ENCODE assay signal across 11 mouse cellular contexts in the genomic region with DNA sequence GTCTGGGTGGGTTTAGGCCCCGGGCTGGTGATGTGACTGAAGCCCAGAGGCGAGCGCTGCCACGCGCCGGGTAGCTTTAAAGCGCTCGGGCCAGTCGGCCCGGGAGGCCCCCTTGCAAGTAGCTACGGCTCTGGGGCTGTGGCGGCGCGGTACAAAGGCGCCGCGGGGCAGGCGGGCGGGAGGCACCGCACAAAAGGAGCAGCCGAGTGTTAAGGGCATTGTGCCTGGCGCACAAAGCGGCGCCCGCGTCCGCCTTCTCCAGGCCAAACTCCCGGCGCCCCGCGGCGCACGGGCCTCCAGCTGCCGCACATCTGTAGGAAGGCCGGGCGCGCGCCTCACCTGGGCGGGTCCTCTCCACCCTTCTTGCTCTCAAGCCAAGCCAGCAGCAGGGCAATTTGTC. TPM values are rescaled to one million over a fixed set of nuclear protein-coding genes. Genes with fewer than 3 reads are reported as not detected.
DNase-seq lines count a peak whose midpoint lies in the region; ATAC-seq and TF ChIP-seq lines count a peak whose summit lies in the region.
"Had no signal": no experiment of that assay in that cellular context is flagged by ENCODE, and none has a peak within 500 bp of the region (broad histone marks: within the 10 kb centered on the region; RNA-seq: fewer than 3 reads in every experiment).

No protein-coding gene starts in this region.

- H3K27me3 ChIP-seq in lung, embryonic 14.5 days (ENCODE audit: insufficient read depth, low read length): peaks cover 69% of the 10 kb centered on the region
- H3K27me3 ChIP-seq in forebrain, embryonic 12.5 days: peaks cover 98% of the 10 kb centered on the region
- H3K27me3 ChIP-seq in limb, embryonic 14.5 days (ENCODE audit: control insufficient read depth, insufficient read depth, low read length): peaks cover 76% of the 10 kb centered on the region
- H3K27me3 ChIP-seq in stomach, embryonic 15.5 days (replicated peaks): peaks cover 79% of the 10 kb centered on the region

- no peaks in the 10 kb centered on the region for H3K36me3 ChIP-seq in lung, embryonic 14.5 days (ENCODE audit: insufficient read depth)
- H3K36me3 ChIP-seq in forebrain, embryonic 12.5 days (replicated peaks): no peaks in the 10 kb centered on the region
- no peaks in the 10 kb centered on the region for H3K36me3 ChIP-seq in limb, embryonic 14.5 days (ENCODE audit: control insufficient read depth, insufficient read depth, low read length)
- H3K36me3 ChIP-seq in stomach, embryonic 15.5 days: no peaks in the 10 kb centered on the region

- under 1% methylated on average over 38 of the region's 39 CpGs for WGBS in lung, embryonic 14.5 days
- under 1% methylated on average over 39 of the region's 39 CpGs for whole genome bisulfite sequencing in forebrain, embryonic 12.5 days
- under 1% methylated on average over 25 of the region's 39 CpGs for WGBS in limb, embryonic 14.5 days
- under 1% methylated on average over 34 of the region's 39 CpGs for WGBS in stomach, embryonic 15.5 days

- H3K4me2 ChIP-seq in lung, embryonic 14.5 days: peak overlapping the region; percentile 35; the same call in 1 of the 2 replicates
- H3K4me2 ChIP-seq in forebrain, embryonic 12.5 days: peak overlapping the region; percentile 61
- peak overlapping the region; percentile 50 for H3K4me2 ChIP-seq in limb, embryonic 14.5 days (replicated peaks; ENCODE audit: low read depth, low read length, severe bottlenecking)
- peak overlapping the region; percentile 50 for H3K4me2 ChIP-seq in stomach, embryonic 15.5 days

- H3K9ac ChIP-seq in lung, embryonic 14.5 days: no peak overlapping the region
- H3K9ac ChIP-seq in forebrain, embryonic 12.5 days: peak overlapping the region; percentile 48
- H3K9ac ChIP-seq in limb, embryonic 14.5 days (ENCODE audit: low read depth, low read length, severe bottlenecking): no peak overlapping the region
- H3K9ac ChIP-seq in stomach, embryonic 15.5 days: no peak overlapping the region

- H3K4me1 ChIP-seq in lung, embryonic 14.5 days (ENCODE audit: insufficient read depth): no peaks in the 10 kb centered on the region
- peaks cover 77% of the 10 kb centered on the region for H3K4me1 ChIP-seq in forebrain, embryonic 12.5 days
- peaks cover 2% of the 10 kb centered on the region for H3K4me1 ChIP-seq in limb, embryonic 14.5 days (ENCODE audit: control insufficient read depth, insufficient read depth, low read length)
- H3K4me1 ChIP-seq in stomach, embryonic 15.5 days: peaks cover 20% of the 10 kb centered on the region

- TF ChIP-seq CTCF in lung, embryonic 14.5 days (IDR thresholded peaks at IDR 0.05; ENCODE audit: low read depth): no peak

- peak overlapping the region; percentile 19 for H3K4me3 ChIP-seq in lung, embryonic 14.5 days (ENCODE audit: low read depth, low read length)
- H3K4me3 ChIP-seq in forebrain, embryonic 12.5 days (replicated peaks): peak overlapping the region; percentile 35
- H3K4me3 ChIP-seq in limb, embryonic 14.5 days (replicated peaks; ENCODE audit: low read length): peak overlapping the region; percentile 24
- H3K4me3 ChIP-seq in stomach, embryonic 15.5 days (replicated peaks): peak overlapping the region; percentile 22

- no peak for TF ChIP-seq POLR2A in limb, embryonic 14.5 days (IDR thresholded peaks at IDR 0.05; ENCODE audit: borderline replicate concordance, extremely low read depth, insufficient read depth, insufficient read length)

- no peak overlapping the region for H3K27ac ChIP-seq in lung, embryonic 14.5 days (ENCODE audit: low read depth)
- no peak overlapping the region for H3K27ac ChIP-seq in forebrain, embryonic 12.5 days
- no peak overlapping the region for H3K27ac ChIP-seq in limb, embryonic 14.5 days (replicated peaks; ENCODE audit: low read depth, low read length)
- no peak overlapping the region for H3K27ac ChIP-seq in stomach, embryonic 15.5 days
- H3K27ac ChIP-seq: kidney, postnatal 0 days had no signal

- intact Hi-C loops in left cerebral cortex, postnatal 10 days (cut with DNase I): no loop called here

- no peaks in the 10 kb centered on the region for H3K9me3 ChIP-seq in lung, embryonic 14.5 days (ENCODE audit: low read depth, low read length)
- no peaks in the 10 kb centered on the region for H3K9me3 ChIP-seq in forebrain, embryonic 12.5 days
- H3K9me3 ChIP-seq in limb, embryonic 14.5 days (ENCODE audit: control insufficient read depth, low read length): no peaks in the 10 kb centered on the region
- no peaks in the 10 kb centered on the region for H3K9me3 ChIP-seq in stomach, embryonic 15.5 days

- ATAC-seq in lung, embryonic 14.5 days (ENCODE audit: insufficient read depth): no peak
- peak; percentile 61 for ATAC-seq in forebrain, embryonic 12.5 days (ENCODE audit: low FRiP score)
- no peak for ATAC-seq in limb, embryonic 14.5 days (ENCODE audit: low FRiP score, low read depth)
- ATAC-seq in stomach, embryonic 15.5 days (ENCODE audit: insufficient read depth, low FRiP score, low read depth): no peak
- no peak for ATAC-seq in inflammation-experienced regulatory T-cells, adult 6 months

- no peak for DNase-seq in lung, embryonic 14.5 days
- DNase-seq in lung, postnatal 14 days: no peak
- no peak for DNase-seq in limb, embryonic 14.5 days (ENCODE audit: low spot score)
- DNase-seq in left cerebral cortex, postnatal 10 days (ENCODE audit: extremely low spot score in 1 of 2, low spot score in 2 of 2): no peak
- no peak for DNase-seq in spleen, adult 18-20 months
- DNase-seq: thymus, postnatal 14 days had no signal

RNA-seq across cellular contexts. Expression of a gene that starts 1.1 kb away (rescaled TPM):
- polyA plus RNA-seq in lung, embryonic 14.5 days (2014; fragmentation: Nextera tagmentation; extraction: Ambion mirVana): not detected in 2 replicates
- polyA plus RNA-seq in forebrain, embryonic 12.5 days (2016; fragmentation: Nextera tagmentation; extraction: Ambion mirVana): 0.43 and 0.46 TPM in 2 replicates
- polyA plus RNA-seq in limb, embryonic 14.5 days (2012; rRNA removed): 0.03 and 0.13 TPM in 2 replicates
- not detected in 2 replicates for polyA plus RNA-seq in limb, embryonic 14.5 days (2014; fragmentation: Nextera tagmentation; extraction: Ambion mirVana)
- polyA plus RNA-seq in stomach, embryonic 15.5 days (2015; fragmentation: Nextera tagmentation; extraction: Ambion mirVana): 0.09 TPM in 1 of 2 replicates, not detected in the other
- not detected for polyA plus RNA-seq in inflammation-experienced regulatory T-cells, adult 6 months (2017; shearing (Covaris generic))
- not detected for total RNA-seq in left cerebral cortex, postnatal 10 days (2021)
- total RNA-seq: megakaryocyte, adult 5-6 weeks had no signal
- polyA plus RNA-seq: kidney, postnatal 0 days had no signal

RNA-seq across cellular contexts. Expression of a gene that starts 6.6 kb away (rescaled TPM):
- polyA plus RNA-seq in lung, embryonic 14.5 days (2014; fragmentation: Nextera tagmentation; extraction: Ambion mirVana): 31.2 and 31.8 TPM in 2 replicates
- polyA plus RNA-seq in forebrain, embryonic 12.5 days (2016; fragmentation: Nextera tagmentation; extraction: Ambion mirVana): 20.3 and 21.3 TPM in 2 replicates
- polyA plus RNA-seq in limb, embryonic 14.5 days (2012; rRNA removed): 26.6 and 30.7 TPM in 2 replicates
- polyA plus RNA-seq in limb, embryonic 14.5 days (2014; fragmentation: Nextera tagmentation; extraction: Ambion mirVana): 27.6 and 32.7 TPM in 2 replicates
- 19.1 and 21.4 TPM in 2 replicates for polyA plus RNA-seq in stomach, embryonic 15.5 days (2015; fragmentation: Nextera tagmentation; extraction: Ambion mirVana)
- 1 to 10 TPM; 5.1 to 8.8 (median 7.1) TPM for polyA plus RNA-seq in inflammation-experienced regulatory T-cells, adult 6 months (2017; shearing (Covaris generic))
- total RNA-seq in left cerebral cortex, postnatal 10 days (2021): 10 to 100 TPM; 31.7 to 32.3 TPM

RNA-seq across cellular contexts. Expression of a gene that starts 16.4 kb away (rescaled TPM):
- polyA plus RNA-seq in lung, embryonic 14.5 days (2014; fragmentation: Nextera tagmentation; extraction: Ambion mirVana): 19.5 and 20.0 TPM in 2 replicates
- polyA plus RNA-seq in forebrain, embryonic 12.5 days (2016; fragmentation: Nextera tagmentation; extraction: Ambion mirVana): 5.8 and 6.9 TPM in 2 replicates
- polyA plus RNA-seq in limb, embryonic 14.5 days (2012; rRNA removed): 56.5 and 79.5 TPM in 2 replicates
- 28.6 and 33.0 TPM in 2 replicates for polyA plus RNA-seq in limb, embryonic 14.5 days (2014; fragmentation: Nextera tagmentation; extraction: Ambion mirVana)
- 12.9 and 13.5 TPM in 2 replicates for polyA plus RNA-seq in stomach, embryonic 15.5 days (2015; fragmentation: Nextera tagmentation; extraction: Ambion mirVana)
- polyA plus RNA-seq in inflammation-experienced regulatory T-cells, adult 6 months (2017; shearing (Covaris generic)): under 1 TPM in 1 of 3 experiments, not detected in 2; 0.15 TPM
- total RNA-seq in left cerebral cortex, postnatal 10 days (2021): 10 to 100 TPM; 32.9 to 35.7 TPM

RNA-seq across cellular contexts. Expression of a gene that starts 28.4 kb away (rescaled TPM):
- 0.36 and 0.65 TPM in 2 replicates for polyA plus RNA-seq in lung, embryonic 14.5 days (2014; fragmentation: Nextera tagmentation; extraction: Ambion mirVana)
- polyA plus RNA-seq in forebrain, embryonic 12.5 days (2016; fragmentation: Nextera tagmentation; extraction: Ambion mirVana): 1.5 and 2.7 TPM in 2 replicates
- 0.92 and 1.1 TPM in 2 replicates for polyA plus RNA-seq in limb, embryonic 14.5 days (2012; rRNA removed)
- 0.39 and 0.50 TPM in 2 replicates for polyA plus RNA-seq in limb, embryonic 14.5 days (2014; fragmentation: Nextera tagmentation; extraction: Ambion mirVana)
- polyA plus RNA-seq in stomach, embryonic 15.5 days (2015; fragmentation: Nextera tagmentation; extraction: Ambion mirVana): 1.0 TPM in 2 replicates
- not detected for polyA plus RNA-seq in inflammation-experienced regulatory T-cells, adult 6 months (2017; shearing (Covaris generic))
- 1 to 10 TPM; 1.1 to 4.5 TPM for total RNA-seq in left cerebral cortex, postnatal 10 days (2021)
- total RNA-seq: megakaryocyte, adult 5-6 weeks had no signal

RNA-seq across cellular contexts. Expression of a gene that starts 35.2 kb away (rescaled TPM):
- 428 and 464 TPM in 2 replicates for polyA plus RNA-seq in lung, embryonic 14.5 days (2014; fragmentation: Nextera tagmentation; extraction: Ambion mirVana)
- polyA plus RNA-seq in forebrain, embryonic 12.5 days (2016; fragmentation: Nextera tagmentation; extraction: Ambion mirVana): 319 and 331 TPM in 2 replicates
- polyA plus RNA-seq in limb, embryonic 14.5 days (2012; rRNA removed): 296 and 760 TPM in 2 replicates
- polyA plus RNA-seq in limb, embryonic 14.5 days (2014; fragmentation: Nextera tagmentation; extraction: Ambion mirVana): 422 and 460 TPM in 2 replicates
- polyA plus RNA-seq in stomach, embryonic 15.5 days (2015; fragmentation: Nextera tagmentation; extraction: Ambion mirVana): 372 and 377 TPM in 2 replicates
- 1,000 to 10,000 TPM in 1 of 3 experiments, 100 to 1,000 TPM in 2; 752 to 1,062 (median 960) TPM for polyA plus RNA-seq in inflammation-experienced regulatory T-cells, adult 6 months (2017; shearing (Covaris generic))
- 100 to 1,000 TPM; 224 to 239 TPM for total RNA-seq in left cerebral cortex, postnatal 10 days (2021)
